Mouse (Mus musculus) activated CD4-positive, CD25-positive, alpha-beta regulatory T cell, adult 4 months (primary cell): ENCODE data around the gene Slc16a6. TPM values are rescaled to one million over a fixed set of nuclear protein-coding genes. Genes with fewer than 3 reads are reported as not detected.
"Not testable (repeated sequence)": the region's sequence is repeated elsewhere in the genome, so short reads cannot be mapped to it uniquely, and the experiment has no call there.

ENCODE experiments used
- ATAC-seq: one replicate; pipeline ENCODE4 v1.8.0; 2017
- polyA plus RNA-seq, 2 experiments: library from polyadenylated mRNA; unstranded; fragments of 100-300 nt; shearing (Covaris generic); gene quantifications; one replicate each; pipeline ENCODE4 v1.2.1; 2017

Slc16a6 gene
- polyA plus RNA-seq, result 10 to 100 TPM; 21.1 to 24.9 TPM

- peak; percentile 74 for ATAC-seq
These were observed at the start of gene Slc16a6, which contains the start of gene Arsg for GRCm38 (mm10) chr11:109473171-109474085. Slc16a6 (minus strand) TSS chr11:109473598. Arsg (plus strand) TSS chr11:109473374.

- no peak for ATAC-seq
These were observed 47.6 kb upstream of the Slc16a6 start for GRCm38 (mm10) chr11:109520958-109521357.

GRCm38 (mm10) chr11:109517816-109518215, 44.4 kb upstream of the Slc16a6 start:
- no peak for ATAC-seq

GRCm38 (mm10) chr11:109517330-109517729, 43.9 kb upstream of the Slc16a6 start:
- no peak for ATAC-seq

- ATAC-seq, result no peak
These were observed 40.7 kb upstream of the Slc16a6 start for GRCm38 (mm10) chr11:109514064-109514612.

- no peak for ATAC-seq
These were observed 39.7 kb upstream of the Slc16a6 start for GRCm38 (mm10) chr11:109512995-109513675.

GRCm38 (mm10) chr11:109507068-109507467, 33.7 kb upstream of the Slc16a6 start:
- ATAC-seq, result no peak

- ATAC-seq, result no peak
These were observed 32.4 kb upstream of the Slc16a6 start for GRCm38 (mm10) chr11:109505823-109506222.

- ATAC-seq, result no peak
These were observed 31.6 kb upstream of the Slc16a6 start for GRCm38 (mm10) chr11:109504977-109505376.

GRCm38 (mm10) chr11:109500206-109500605, 26.8 kb upstream of the Slc16a6 start:
- ATAC-seq, result no peak

- ATAC-seq, result no peak
These were observed 24.6 kb upstream of the Slc16a6 start for GRCm38 (mm10) chr11:109497990-109498389.

- peak; percentile 56 for ATAC-seq
These were observed 23.8 kb upstream of the Slc16a6 start for GRCm38 (mm10) chr11:109496996-109497714.

- no peak for ATAC-seq
These were observed 23.1 kb upstream of the Slc16a6 start for GRCm38 (mm10) chr11:109496475-109496993.

- peak; percentile 65 for ATAC-seq
These were observed 22.5 kb upstream of the Slc16a6 start for GRCm38 (mm10) chr11:109495771-109496474.

- peak; percentile 24 for ATAC-seq
These were observed 21.7 kb upstream of the Slc16a6 start for GRCm38 (mm10) chr11:109494890-109495770.

- not testable (repeated sequence) for ATAC-seq
These were observed 19.6 kb upstream of the Slc16a6 start for GRCm38 (mm10) chr11:109492847-109493464.

GRCm38 (mm10) chr11:109491844-109492243, 18.4 kb upstream of the Slc16a6 start:
- no peak for ATAC-seq

GRCm38 (mm10) chr11:109489763-109490162, 16.4 kb upstream of the Slc16a6 start:
- ATAC-seq, result no peak

GRCm38 (mm10) chr11:109487991-109488684, 14.7 kb upstream of the Slc16a6 start:
- ATAC-seq, result no peak
